Mouse (Mus musculus) embryonic fibroblast, embryonic 13.5 days (primary cell): ENCODE measurements around the gene Polrmt. TPM values are rescaled to one million over a fixed set of nuclear protein-coding genes. Genes with fewer than 3 reads are reported as not detected.

Experiments
- H3K27ac ChIP-seq: 2 replicates; pipeline ENCODE4 v1.5.1; 2012; ENCODE audit warnings: low read length, control low read depth, inconsistent platforms; ENCODE audit not compliant: insufficient read depth
- H3K4me1 ChIP-seq: 2 replicates; pipeline ENCODE4 v1.6.1; 2011; ENCODE audit warnings: low read length; ENCODE audit not compliant: control insufficient read depth, insufficient read depth
- H3K4me3 ChIP-seq: 2 replicates; pipeline ENCODE4 v1.5.1; 2011; ENCODE audit warnings: mild to moderate bottlenecking, control low read depth, low read length; ENCODE audit not compliant: insufficient read depth
- CTCF ChIP-seq: IDR thresholded peaks from 2 replicates; pipeline ENCODE4 v1.5.1; 2011; ENCODE audit warnings: mild to moderate bottlenecking, control low read depth, low read length, moderate library complexity, borderline replicate concordance; ENCODE audit not compliant: insufficient read depth
- POLR2A ChIP-seq: IDR thresholded peaks from 2 replicates; pipeline ENCODE4 v1.6.1; 2011; ENCODE audit warnings: low read depth, mild to moderate bottlenecking, control low read depth, low read length, moderate library complexity
- polyA plus RNA-seq: library from polyadenylated mRNA; stranded (reverse); fragments of >200 nt; gene quantifications from 2 replicates; pipeline ENCODE4 v1.2.4, GENCODE M21; 2011; ENCODE audit warnings: low read depth; ENCODE audit not compliant: missing spikeins, insufficient read length

The Polrmt gene
- polyA plus RNA-seq, 1 experiment = 14.9 TPM

DNA sequence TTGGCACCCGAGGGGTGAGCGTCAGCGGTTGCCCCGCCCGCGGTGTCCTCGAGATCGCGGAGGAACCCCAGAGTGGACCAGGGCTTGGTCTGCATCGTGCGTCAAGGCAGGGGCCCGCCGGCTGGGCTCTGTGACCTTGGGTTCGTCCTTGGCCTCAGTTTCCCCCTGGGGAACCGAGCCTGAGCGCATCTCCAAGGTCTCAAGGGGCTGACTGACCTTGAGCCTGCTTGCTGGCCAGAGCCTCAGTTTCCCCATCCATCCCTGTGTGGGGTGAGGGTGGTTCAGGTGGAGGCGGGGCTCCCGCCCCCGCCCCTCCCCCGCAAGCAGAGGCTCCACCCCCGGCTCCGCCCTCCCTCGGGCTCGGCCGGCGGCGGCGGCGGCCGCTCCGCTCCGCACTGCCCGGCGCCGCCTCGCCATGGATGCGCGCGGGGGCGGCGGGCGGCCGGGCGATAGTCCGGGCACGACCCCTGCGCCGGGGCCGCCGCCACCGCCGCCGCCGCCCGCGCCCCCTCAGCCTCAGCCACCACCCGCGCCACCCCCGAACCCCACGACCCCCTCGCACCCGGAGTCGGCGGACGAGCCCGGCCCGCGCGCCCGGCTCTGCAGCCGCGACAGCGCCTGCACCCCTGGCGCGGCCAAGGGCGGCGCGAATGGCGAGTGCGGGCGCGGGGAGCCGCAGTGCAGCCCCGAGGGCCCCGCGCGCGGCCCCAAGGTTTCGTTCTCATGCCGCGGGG lies 30.0 kb downstream of the Polrmt start, which contains the start of gene Hcn2:
Gene Hcn2 (plus strand): TSS at position 381 of the 734 bp plus-strand sequence.
- Histone ChIP-seq H3K4me1 (no peaks in the 10 kb centered on the region), H3K4me3 (peak within 1 kb of the TSS; percentile 40), H3K27ac (no peak within 1 kb of the TSS)
- no peak for TF ChIP-seq CTCF
- TF ChIP-seq POLR2A = no peak

DNA sequence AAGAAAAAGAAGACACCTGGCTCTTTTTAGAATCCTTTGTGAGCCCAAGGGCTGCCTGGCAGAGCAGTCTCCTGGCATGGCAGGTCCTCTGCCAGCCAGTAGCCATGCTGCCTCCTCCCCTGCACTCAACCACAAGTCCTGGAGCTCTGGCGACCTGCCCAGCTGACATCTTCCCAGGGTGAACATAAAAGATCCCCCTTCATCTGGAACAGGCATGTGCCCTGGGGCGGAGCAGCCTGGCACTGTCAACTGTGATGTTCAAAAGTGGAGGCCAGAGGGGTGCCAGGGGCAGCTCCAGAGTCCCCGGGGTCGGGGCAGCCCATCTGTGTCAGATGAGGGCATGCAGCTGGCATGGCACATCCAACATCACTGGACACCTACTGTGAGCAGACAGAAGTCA lies 31.4 kb downstream of the Polrmt start:
- no peak overlapping the region for H3K4me3 ChIP-seq
- H3K4me1 ChIP-seq = no peaks in the 10 kb centered on the region
- TF ChIP-seq POLR2A (no peak), CTCF (no peak)
- H3K27ac ChIP-seq = no peak overlapping the region

DNA sequence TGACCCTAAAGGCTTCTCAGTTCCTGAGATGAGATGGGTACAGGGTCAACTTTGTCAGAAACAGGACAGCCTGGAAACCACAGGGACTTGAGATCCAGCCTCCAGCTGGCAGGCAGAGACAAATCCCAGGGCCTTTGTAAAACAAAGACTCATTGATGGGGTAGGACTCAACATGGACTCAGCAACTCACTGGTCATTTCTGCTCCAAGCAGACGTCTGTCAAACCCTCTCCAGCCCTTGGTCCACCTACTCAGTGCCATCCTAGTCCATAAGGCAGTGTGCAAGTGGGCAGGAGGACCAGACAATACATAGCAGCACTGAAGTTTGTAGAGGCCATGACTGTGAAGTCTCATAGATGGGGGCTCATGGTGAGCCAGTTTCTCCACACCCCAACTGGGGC lies 33.2 kb downstream of the Polrmt start:
- no peak overlapping the region for H3K4me3 ChIP-seq
- TF ChIP-seq POLR2A = peak; percentile 41
- TF ChIP-seq CTCF = no peak
- no peak overlapping the region for H3K27ac ChIP-seq
- H3K4me1 ChIP-seq = no peaks in the 10 kb centered on the region

DNA sequence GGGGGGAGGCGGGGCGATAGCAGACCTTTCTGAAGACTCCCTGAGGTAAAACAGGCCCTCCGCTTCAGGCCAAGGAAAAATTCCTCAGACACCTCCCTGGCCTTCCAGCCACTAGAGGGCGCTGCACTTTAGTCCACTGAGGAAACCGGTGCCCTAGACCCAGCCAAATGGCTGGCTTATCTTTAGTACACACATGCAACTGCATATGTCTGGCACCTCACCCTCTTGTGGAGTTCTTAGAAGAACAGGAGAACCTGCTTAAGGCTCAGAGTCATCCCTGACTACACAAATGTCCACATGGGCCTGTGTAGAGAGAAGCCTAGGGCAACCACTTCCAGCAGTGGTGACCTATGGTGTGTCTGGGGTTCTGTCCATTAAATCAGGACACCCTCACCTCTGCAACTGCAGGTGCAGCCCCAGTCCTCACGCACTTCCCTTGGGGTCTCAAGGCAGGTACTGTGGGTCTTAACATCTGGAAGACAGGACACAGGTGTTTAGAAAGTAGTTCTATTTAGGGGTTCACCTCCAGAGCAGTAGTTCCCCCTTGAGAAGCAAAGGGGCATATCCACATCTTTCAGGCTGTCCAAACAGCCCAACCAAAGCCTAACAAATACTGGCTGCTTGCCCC lies 33.8 kb downstream of the Polrmt start:
- peak; percentile 51; the same call in 1 of the 2 replicates for TF ChIP-seq CTCF
- TF ChIP-seq POLR2A = no peak
- Histone ChIP-seq H3K4me3 (no peak overlapping the region), H3K27ac (no peak overlapping the region), H3K4me1 (no peaks in the 10 kb centered on the region)

- TF ChIP-seq POLR2A = no peak
- TF ChIP-seq CTCF = no peak
Measured at GRCm38 (mm10) chr10:79712029-79712428, 34.4 kb downstream of the Polrmt start.

DNA sequence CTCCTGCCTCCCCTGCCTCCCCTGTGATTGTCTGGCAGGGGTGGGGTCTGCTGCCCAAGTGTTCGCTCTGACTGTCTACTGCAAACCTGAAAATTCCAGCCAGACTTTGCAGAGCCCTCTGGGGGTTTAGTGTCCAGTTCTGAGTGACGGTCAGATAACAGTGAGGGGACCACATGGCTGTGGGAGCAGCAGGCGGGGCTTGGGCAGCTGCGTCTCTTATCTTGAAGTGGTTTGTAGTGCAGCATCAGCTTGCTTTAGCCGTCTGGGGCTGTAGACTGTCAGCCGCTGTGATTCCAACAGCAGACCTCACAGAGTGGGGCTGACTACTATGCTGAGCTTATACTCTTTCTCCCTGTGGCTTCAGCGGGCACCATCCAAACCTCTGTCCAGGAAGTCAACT lies 37.1 kb downstream of the Polrmt start:
- Histone ChIP-seq H3K4me1 (peaks cover 11% of the 10 kb centered on the region), H3K27ac (no peak overlapping the region), H3K4me3 (no peak overlapping the region)
- no peak for TF ChIP-seq POLR2A
- no peak for TF ChIP-seq CTCF

More at GRCm38 (mm10) chr10:79712029-79712428, 34.4 kb downstream of the Polrmt start:
- Histone ChIP-seq H3K4me1 (peaks cover 3% of the 10 kb centered on the region; the same call in 1 of the 2 replicates), H3K4me3 (no peak overlapping the region), H3K27ac (no peak overlapping the region)

GRCm38 (mm10) chr10:79708668-79709067 lies 37.7 kb downstream of the Polrmt start:
- Histone ChIP-seq H3K4me1 (peaks cover 11% of the 10 kb centered on the region), H3K4me3 (no peak overlapping the region), H3K27ac (no peak overlapping the region)
- TF ChIP-seq POLR2A = no peak
- TF ChIP-seq CTCF = no peak

DNA sequence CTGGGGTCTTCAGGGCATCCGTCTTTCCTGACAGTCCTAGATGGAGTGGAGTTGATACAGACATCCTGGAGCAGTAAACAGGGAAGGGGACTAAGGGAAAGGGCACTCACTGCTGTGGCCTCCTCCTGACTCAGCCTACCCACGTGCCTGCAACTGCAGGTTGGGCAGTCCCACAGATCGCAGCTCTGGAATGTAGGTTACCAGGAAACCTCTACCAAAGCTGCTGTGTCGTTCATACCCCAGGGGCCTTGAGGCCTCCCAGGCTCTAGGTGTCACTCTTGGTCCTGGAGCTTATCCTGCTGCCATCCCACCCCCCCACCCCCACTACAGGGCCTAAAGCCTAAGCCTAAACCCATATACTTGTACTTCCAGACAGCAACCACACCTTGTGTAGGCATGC lies 38.6 kb downstream of the Polrmt start:
- TF ChIP-seq POLR2A = no peak
- TF ChIP-seq CTCF = no peak
- peaks cover 11% of the 10 kb centered on the region for H3K4me1 ChIP-seq
- H3K4me3 ChIP-seq = no peak overlapping the region
- no peak overlapping the region for H3K27ac ChIP-seq

DNA sequence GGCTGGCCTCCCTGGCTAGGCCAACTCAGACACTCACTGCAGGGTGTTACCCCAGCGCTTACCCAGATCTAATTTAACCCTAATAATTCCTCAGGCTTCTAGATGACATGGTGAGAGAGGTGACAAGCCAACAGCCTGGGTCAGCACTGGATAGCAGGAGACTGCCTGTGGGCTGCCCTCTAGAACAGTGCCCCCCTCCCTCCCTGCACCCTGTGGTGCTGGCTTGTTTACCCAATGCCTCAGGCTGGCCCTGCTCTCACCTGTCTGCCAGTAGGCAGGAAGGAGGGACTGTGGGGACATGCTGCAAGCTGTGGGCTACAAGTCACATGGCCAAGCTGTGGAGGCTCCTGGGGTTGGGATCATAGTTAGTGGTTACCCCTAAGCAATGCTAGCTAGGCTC lies 39.2 kb downstream of the Polrmt start:
- Histone ChIP-seq H3K27ac (no peak overlapping the region), H3K4me1 (peaks cover 11% of the 10 kb centered on the region), H3K4me3 (no peak overlapping the region)
- TF ChIP-seq POLR2A = no peak
- TF ChIP-seq CTCF = no peak
